Mouse (Mus musculus) thymus, adult 2 months (tissue): ENCODE results near the gene Mapre3.

Experiments used
- CTCF ChIP-seq: fragments of 200-500 bp; IDR thresholded peaks from 2 replicates; pipeline ENCODE4 v1.5.1; 2012; ENCODE audit warnings: mild to moderate bottlenecking, control low read depth, low read length, moderate library complexity, borderline replicate concordance; ENCODE audit not compliant: control insufficient read depth, poor library complexity, insufficient read depth; ENCODE audit errors: extremely low read depth
- POLR2A ChIP-seq: fragments of 200-500 bp; IDR thresholded peaks from 2 replicates; pipeline ENCODE4 v1.6.1; 2012; ENCODE audit warnings: mild to moderate bottlenecking, low read length, control low read depth, moderate library complexity; ENCODE audit not compliant: control insufficient read depth, poor library complexity, insufficient read depth; ENCODE audit errors: extremely low read depth

- TF ChIP-seq POLR2A (no peak), CTCF (no peak)
Measured at GRCm38 (mm10) chr5:30787381-30787780, 27.1 kb upstream of the Mapre3 start.
